Mouse (Mus musculus): ENCODE data around the gene Magea4.

The Magea4 gene

GRCm38 (mm10) chrX:72221717-72222116 is at the start of gene Magea4:
Gene Magea4, plus strand, starts transcription at chrX:72222017.
- no peak for ATAC-seq (ENCODE audit: insufficient number of reproducible peaks, low FRiP score, low TSS enrichment)

GRCm38 (mm10) chrX:72202944-72203554 is 18.8 kb upstream of the Magea4 start:
- no peak for ATAC-seq (ENCODE audit: insufficient number of reproducible peaks, low FRiP score, low TSS enrichment)

DNA sequence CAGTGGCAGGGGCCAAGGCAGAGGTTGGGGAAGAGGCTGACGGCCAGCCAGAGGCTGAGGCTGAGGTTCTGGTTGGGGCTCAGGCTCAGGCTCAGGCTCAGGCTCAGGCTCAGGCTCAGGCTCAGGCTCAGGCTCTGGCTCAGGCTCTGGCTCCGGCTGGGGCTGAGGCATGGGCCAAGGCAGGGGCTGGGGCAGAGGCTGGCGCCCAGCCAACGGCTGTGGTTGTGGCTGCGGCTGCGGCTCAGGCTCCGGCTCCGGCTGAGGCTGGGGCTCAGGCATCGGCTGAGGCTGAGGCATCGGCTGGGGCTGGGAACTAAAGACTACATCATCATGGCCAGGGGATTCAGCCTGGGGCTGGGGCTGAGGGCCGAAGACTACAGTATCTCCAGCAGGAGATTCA is 48.8 kb downstream of the Magea4 start:
- no peak for ATAC-seq (ENCODE audit: insufficient number of reproducible peaks, low FRiP score, low TSS enrichment)

Data from cerebellum, adult (tissue).